Mouse (Mus musculus): ENCODE results near the gene Hagh. TPM values are rescaled to one million over a fixed set of nuclear protein-coding genes. Genes with fewer than 3 reads are reported as not detected.

The Hagh gene
- polyA plus RNA-seq, 1 experiment from 2014 or later: 69.1 TPM

DNA sequence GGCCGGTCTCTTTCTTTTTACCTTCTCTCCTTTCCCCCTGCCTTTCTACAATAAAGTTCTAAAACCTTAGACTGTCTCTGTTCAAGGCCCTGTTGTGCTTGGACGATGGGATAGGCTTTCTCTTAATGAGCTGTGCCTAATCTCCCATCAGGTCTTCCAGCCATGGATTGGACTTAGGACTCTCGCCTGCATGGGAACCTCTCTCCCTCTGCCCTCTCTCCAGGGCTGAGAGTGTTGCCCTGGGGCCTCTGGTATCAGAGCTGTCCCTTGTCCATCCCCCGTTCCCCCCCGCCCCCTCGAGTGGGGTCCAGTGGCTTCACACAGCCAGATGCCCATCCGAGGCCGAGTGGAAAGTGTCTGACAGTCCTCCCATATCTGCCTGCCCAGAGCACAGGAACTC lies 35.0 kb downstream of the Hagh start:
- Histone ChIP-seq H3K36me3 (ENCODE audit: control insufficient read depth, insufficient read depth) (no peaks in the 10 kb centered on the region), H3K4me3 (ENCODE audit: low read length) (no peak overlapping the region), H3K4me2 (ENCODE audit: low read depth, low read length) (no peak overlapping the region), H3K27me3 (ENCODE audit: control insufficient read depth, insufficient read depth, low read length) (no peaks in the 10 kb centered on the region), H3K9ac (ENCODE audit: low read length) (no peak overlapping the region), H3K9me3 (replicated peaks; ENCODE audit: control insufficient read depth, low read length) (no peaks in the 10 kb centered on the region), H3K4me1 (ENCODE audit: control insufficient read depth, insufficient read depth, low read length) (no peaks in the 10 kb centered on the region), H3K27ac (ENCODE audit: low read length) (no peak overlapping the region)
- ATAC-seq (replicated peaks; ENCODE audit: extremely low read depth, insufficient read depth, low FRiP score): no peak
- 66% methylated on average over 8 of the region's 8 CpGs for WGBS

DNA sequence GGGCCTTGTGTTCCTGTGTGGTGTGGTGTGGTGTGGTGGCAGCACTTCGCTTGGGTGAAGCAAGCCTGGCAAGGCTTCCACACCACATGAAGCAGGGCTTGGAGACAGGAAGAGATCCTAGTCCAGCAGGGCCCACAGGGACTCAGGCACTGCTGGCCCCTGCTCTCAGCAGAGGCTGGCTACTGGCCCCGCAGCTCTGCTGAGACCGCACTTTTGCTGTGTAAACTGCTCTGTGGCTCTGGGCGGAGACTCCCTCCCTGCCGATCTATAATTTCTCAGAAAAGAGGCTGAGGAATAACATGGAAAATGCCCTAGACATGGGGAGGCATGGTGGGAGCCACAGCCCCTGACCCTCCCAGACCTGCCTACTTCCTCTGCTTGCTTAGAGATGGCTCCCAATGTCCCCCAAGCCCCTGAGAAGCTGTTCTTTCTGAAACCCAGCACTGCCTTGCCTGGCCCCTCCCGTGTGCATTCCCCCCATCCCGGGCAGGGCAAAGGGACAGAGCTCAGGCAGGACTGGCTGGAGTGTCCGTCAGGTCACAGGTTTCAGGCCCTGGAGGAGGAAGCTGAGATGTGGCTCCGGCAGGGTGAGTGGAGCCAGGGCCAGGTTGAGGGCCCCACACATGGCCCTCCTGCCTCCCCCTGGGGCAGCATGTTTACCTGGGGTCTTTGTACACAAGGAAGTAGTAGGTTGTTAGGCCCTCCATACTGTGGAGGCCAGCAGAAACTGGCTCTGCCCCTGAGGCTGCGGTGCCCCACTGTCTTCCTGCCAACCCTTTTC lies 37.6 kb downstream of the Hagh start:
- Histone ChIP-seq H3K9ac (ENCODE audit: low read length) (no peak overlapping the region; the same call in 1 of the 2 replicates), H3K27ac (ENCODE audit: low read length) (no peak overlapping the region), H3K27me3 (ENCODE audit: control insufficient read depth, insufficient read depth, low read length) (no peaks in the 10 kb centered on the region), H3K36me3 (ENCODE audit: control insufficient read depth, insufficient read depth) (peaks cover 2% of the 10 kb centered on the region; the same call in 1 of the 2 replicates), H3K4me2 (ENCODE audit: low read depth, low read length) (no peak overlapping the region), H3K4me1 (ENCODE audit: control insufficient read depth, insufficient read depth, low read length) (no peaks in the 10 kb centered on the region), H3K4me3 (ENCODE audit: low read length) (no peak overlapping the region), H3K9me3 (replicated peaks; ENCODE audit: control insufficient read depth, low read length) (no peaks in the 10 kb centered on the region)
- 58% methylated on average over 10 of the region's 10 CpGs for WGBS
- peak; percentile 46; the same call in 1 of the 2 replicates for ATAC-seq (replicated peaks; ENCODE audit: extremely low read depth, insufficient read depth, low FRiP score)

DNA sequence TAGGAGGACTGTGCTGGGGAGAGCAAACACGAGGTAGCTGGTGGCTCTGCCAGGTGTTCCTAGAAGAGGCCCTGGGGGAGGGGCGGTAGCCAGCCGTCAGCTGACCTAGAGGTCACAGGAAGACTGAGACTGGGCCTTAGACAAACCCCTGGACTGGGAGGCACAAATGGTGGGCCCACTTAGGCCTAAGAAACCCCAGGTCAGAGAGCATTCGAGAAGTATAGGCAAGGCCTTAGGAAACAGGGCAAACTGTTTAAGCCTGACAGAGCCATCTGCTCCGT lies 38.1 kb downstream of the Hagh start:
- Histone ChIP-seq H3K36me3 (ENCODE audit: control insufficient read depth, insufficient read depth) (peaks cover 5% of the 10 kb centered on the region; the same call in 1 of the 2 replicates), H3K4me3 (ENCODE audit: low read length) (no peak overlapping the region), H3K9me3 (replicated peaks; ENCODE audit: control insufficient read depth, low read length) (no peaks in the 10 kb centered on the region), H3K4me1 (ENCODE audit: control insufficient read depth, insufficient read depth, low read length) (no peaks in the 10 kb centered on the region), H3K4me2 (ENCODE audit: low read depth, low read length) (no peak overlapping the region), H3K27ac (ENCODE audit: low read length) (no peak overlapping the region), H3K27me3 (ENCODE audit: control insufficient read depth, insufficient read depth, low read length) (no peaks in the 10 kb centered on the region), H3K9ac (ENCODE audit: low read length) (peak overlapping the region; percentile 20; the same call in 1 of the 2 replicates)
- WGBS: 35% methylated on average over 5 of the region's 5 CpGs
- ATAC-seq (replicated peaks; ENCODE audit: extremely low read depth, insufficient read depth, low FRiP score): no peak

DNA sequence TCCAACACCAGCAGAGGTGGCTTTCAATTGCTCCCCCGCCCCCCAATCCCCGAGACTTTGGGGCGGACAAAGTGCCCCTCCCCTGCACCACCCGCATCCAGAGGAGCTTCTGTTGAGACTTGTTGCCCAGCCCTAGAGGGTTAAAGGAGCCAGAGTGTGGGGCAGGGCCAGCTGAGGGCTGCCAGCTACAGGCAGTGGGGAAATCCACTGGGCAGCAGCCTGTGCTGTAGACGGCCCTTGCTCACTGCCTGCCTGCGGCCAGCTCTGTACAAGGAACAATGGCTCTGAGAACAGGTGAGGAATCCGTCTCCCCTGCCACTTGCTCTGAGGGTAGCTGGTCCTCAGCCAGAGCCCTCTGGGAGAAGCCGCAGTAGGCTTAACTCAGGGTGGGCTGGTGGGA lies 38.6 kb downstream of the Hagh start:
- H3K36me3 ChIP-seq (ENCODE audit: control insufficient read depth, insufficient read depth): peaks cover 9% of the 10 kb centered on the region; the same call in 1 of the 2 replicates
- H3K9ac ChIP-seq (ENCODE audit: low read length): no peak overlapping the region
- H3K27ac ChIP-seq (ENCODE audit: low read length): no peak overlapping the region
- no peaks in the 10 kb centered on the region for H3K9me3 ChIP-seq (replicated peaks; ENCODE audit: control insufficient read depth, low read length)
- H3K4me1 ChIP-seq (ENCODE audit: control insufficient read depth, insufficient read depth, low read length): no peaks in the 10 kb centered on the region
- no peak overlapping the region for H3K4me2 ChIP-seq (ENCODE audit: low read depth, low read length)
- no peaks in the 10 kb centered on the region for H3K27me3 ChIP-seq (ENCODE audit: control insufficient read depth, insufficient read depth, low read length)
- no peak overlapping the region for H3K4me3 ChIP-seq (ENCODE audit: low read length)
- no peak for ATAC-seq (replicated peaks; ENCODE audit: extremely low read depth, insufficient read depth, low FRiP score)
- 72% methylated on average over 8 of the region's 8 CpGs for WGBS

DNA sequence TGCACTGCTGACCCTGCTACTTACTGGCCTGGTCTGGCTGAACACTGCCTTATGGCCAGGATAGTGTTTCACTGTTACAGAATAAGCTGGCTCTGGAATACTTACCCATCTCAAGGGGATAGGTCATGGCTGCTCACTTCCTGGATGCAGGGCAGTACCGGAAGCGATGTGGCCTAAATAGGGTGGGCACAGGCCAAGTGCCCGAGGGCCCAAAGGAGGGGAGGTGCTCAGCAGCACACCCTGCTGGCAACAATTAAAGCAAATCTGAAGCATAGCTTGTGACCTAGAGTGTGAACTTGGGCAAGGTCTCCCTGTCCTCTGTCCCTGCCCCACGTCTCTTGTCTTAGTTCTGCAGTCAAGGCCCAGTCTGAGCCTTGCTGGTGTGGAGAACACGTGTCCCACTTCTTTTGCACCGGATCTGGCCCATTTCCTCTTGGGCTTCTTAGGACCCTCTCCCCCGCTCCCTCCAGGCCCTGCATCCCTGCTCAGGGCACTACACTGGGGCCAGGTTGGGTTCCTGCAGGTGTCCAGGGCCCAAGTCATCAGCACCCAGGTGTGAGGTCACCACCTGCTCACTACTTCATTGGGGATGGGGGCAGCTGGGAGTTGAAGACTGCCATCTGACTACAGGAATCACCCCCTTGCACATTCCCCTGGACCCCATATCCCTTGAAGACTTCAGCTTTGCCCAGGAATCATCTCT lies 41.9 kb downstream of the Hagh start:
- peaks cover 8% of the 10 kb centered on the region for H3K4me1 ChIP-seq (ENCODE audit: control insufficient read depth, insufficient read depth, low read length)
- H3K9ac ChIP-seq (ENCODE audit: low read length): no peak overlapping the region
- H3K4me3 ChIP-seq (ENCODE audit: low read length): no peak overlapping the region
- H3K36me3 ChIP-seq (ENCODE audit: control insufficient read depth, insufficient read depth): peaks cover 9% of the 10 kb centered on the region; the same call in 1 of the 2 replicates
- H3K9me3 ChIP-seq (replicated peaks; ENCODE audit: control insufficient read depth, low read length): no peaks in the 10 kb centered on the region
- ATAC-seq (replicated peaks; ENCODE audit: extremely low read depth, insufficient read depth, low FRiP score): no peak
- H3K4me2 ChIP-seq (ENCODE audit: low read depth, low read length): no peak overlapping the region
- H3K27ac ChIP-seq (ENCODE audit: low read length): no peak overlapping the region
- WGBS: 47% methylated on average over 7 of the region's 7 CpGs
- H3K27me3 ChIP-seq (ENCODE audit: control insufficient read depth, insufficient read depth, low read length): no peaks in the 10 kb centered on the region

DNA sequence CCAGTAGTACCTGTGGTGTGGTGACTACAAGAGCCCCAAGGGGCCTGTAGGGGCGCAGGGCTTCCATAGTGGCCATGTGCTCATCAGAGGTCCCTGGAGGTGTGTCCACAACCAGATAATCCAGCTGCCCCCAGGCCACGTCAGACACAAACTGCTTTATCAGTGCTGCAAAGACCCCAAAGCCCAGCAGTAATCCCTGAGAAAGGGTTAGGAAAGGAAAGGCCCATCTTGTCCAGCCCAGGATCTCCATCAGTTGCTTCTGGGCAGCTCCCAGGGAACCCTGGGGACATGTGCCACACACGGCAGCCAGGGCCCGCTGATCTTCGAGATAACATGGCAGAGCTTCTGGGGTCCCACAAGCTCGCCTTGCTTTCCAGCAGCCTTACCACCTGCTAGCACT lies 44.4 kb downstream of the Hagh start:
- H3K36me3 ChIP-seq (ENCODE audit: control insufficient read depth, insufficient read depth): peaks cover 14% of the 10 kb centered on the region; the same call in 1 of the 2 replicates
- no peak overlapping the region for H3K4me3 ChIP-seq (ENCODE audit: low read length)
- no peaks in the 10 kb centered on the region for H3K9me3 ChIP-seq (replicated peaks; ENCODE audit: control insufficient read depth, low read length)
- H3K27me3 ChIP-seq (ENCODE audit: control insufficient read depth, insufficient read depth, low read length): no peaks in the 10 kb centered on the region
- WGBS: 70% methylated on average over 6 of the region's 6 CpGs
- H3K4me1 ChIP-seq (ENCODE audit: control insufficient read depth, insufficient read depth, low read length): peaks cover 20% of the 10 kb centered on the region
- H3K4me2 ChIP-seq (ENCODE audit: low read depth, low read length): no peak overlapping the region
- no peak for ATAC-seq (replicated peaks; ENCODE audit: extremely low read depth, insufficient read depth, low FRiP score)
- H3K27ac ChIP-seq (ENCODE audit: low read length): no peak overlapping the region
- H3K9ac ChIP-seq (ENCODE audit: low read length): no peak overlapping the region

DNA sequence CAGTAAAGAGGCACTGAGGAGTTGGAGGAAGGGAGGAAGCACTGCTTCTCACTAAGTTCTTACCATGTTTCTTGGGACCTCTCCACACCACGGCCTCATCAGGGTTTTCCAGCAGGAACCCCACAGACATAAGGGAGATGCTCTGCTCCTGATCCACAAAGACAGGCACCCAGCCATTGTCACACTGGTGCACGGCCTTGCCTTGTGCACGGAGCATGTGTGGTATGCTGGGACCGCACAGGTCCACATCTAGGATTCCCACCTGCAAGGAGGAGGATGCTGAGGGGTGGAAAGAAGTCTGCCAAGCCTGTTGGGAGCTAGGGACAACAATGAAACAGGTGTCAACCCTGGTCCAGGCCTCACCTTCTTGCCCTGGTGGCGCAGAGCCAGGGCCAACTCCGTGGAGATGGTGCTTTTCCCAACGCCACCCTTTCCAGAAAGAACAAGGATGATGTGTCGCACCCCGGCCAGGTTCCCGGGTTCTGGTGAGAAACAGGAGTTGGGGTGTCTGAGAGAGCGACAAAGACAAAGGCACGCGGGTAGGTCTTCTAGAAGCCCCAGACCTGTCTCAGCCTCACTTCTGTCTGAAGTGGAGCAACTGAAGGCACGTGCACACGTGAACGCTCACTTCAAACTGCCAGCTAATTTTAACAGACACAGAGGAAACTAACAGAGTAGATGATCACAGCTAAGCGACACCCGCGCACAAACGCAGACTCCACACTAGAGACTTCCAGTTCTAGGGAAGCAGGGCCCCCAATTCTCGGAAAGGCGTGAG lies 45.6 kb downstream of the Hagh start:
- Histone ChIP-seq H3K27ac (ENCODE audit: low read length) (no peak overlapping the region), H3K36me3 (ENCODE audit: control insufficient read depth, insufficient read depth) (peaks cover 18% of the 10 kb centered on the region)
- WGBS: 23% methylated on average over 22 of the region's 22 CpGs

DNA sequence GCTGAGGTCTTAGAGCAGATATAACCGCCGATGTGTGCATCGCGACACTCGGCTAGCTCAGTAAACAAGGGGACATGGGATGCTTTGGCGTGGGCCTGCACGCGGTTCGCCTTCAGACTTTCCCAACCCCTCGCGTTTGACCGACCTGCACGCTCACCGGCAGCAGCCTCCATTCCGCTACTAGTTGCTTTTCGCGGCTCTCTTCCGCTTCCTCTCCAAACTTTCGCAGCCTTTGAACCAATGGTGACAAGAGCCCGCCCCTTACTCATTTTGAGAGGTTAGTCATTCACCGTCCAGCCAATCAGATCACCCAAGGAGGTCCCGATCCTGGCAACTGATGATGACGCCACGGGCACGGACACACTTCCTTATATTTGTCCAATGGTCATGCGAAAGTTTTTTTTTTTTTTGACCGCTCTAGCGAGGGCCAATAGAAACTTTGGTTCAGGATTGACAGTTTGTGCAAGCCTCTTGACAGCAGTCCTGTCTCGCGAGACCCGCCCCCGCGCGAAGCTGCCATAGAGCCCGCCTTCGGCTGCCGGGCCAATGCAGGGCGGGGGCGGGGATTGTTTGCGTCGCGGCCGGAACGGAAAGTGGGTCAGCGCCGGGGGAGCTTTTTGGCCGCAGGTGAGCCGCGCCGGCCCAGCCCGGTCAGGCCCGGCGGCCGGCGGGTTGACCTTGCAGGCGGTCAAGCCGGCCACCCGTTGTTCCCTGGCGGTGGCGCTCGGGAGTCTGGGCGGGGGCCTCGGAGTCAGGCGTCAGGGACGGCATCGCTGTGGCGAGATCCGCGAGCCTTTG lies 46.4 kb downstream of the Hagh start, which contains the start of the genes Nubp2 and Spsb3:
Gene Nubp2, minus strand, starts transcription at position 216 of the 798 bp plus-strand sequence.
Gene Spsb3, plus strand, starts transcription at position 510 of the 798 bp plus-strand sequence.
- Histone ChIP-seq H3K9ac (ENCODE audit: low read length) (peak within 1 kb of the TSS; percentile 94), H3K4me2 (ENCODE audit: low read depth, low read length) (peak within 1 kb of the TSS; percentile 98), H3K27me3 (ENCODE audit: control insufficient read depth, insufficient read depth, low read length) (no peaks in the 10 kb centered on the region), H3K9me3 (replicated peaks; ENCODE audit: control insufficient read depth, low read length) (no peaks in the 10 kb centered on the region), H3K4me3 (ENCODE audit: low read length) (peak within 1 kb of the TSS; percentile 97), H3K4me1 (ENCODE audit: control insufficient read depth, insufficient read depth, low read length) (peaks cover 20% of the 10 kb centered on the region), H3K36me3 (ENCODE audit: control insufficient read depth, insufficient read depth) (peaks cover 23% of the 10 kb centered on the region), H3K27ac (ENCODE audit: low read length) (peak within 1 kb of the TSS; percentile 80)
- ATAC-seq (replicated peaks; ENCODE audit: extremely low read depth, insufficient read depth, low FRiP score): peak; percentile 95
- under 1% methylated on average over 69 of the region's 69 CpGs for WGBS

More for the DNA sequence above, 45.6 kb downstream of the Hagh start:
- Histone ChIP-seq H3K4me2 (ENCODE audit: low read depth, low read length) (peak overlapping the region; percentile 96), H3K4me1 (ENCODE audit: control insufficient read depth, insufficient read depth, low read length) (peaks cover 20% of the 10 kb centered on the region), H3K9ac (ENCODE audit: low read length) (peak overlapping the region; percentile 74), H3K27me3 (ENCODE audit: control insufficient read depth, insufficient read depth, low read length) (no peaks in the 10 kb centered on the region), H3K9me3 (replicated peaks; ENCODE audit: control insufficient read depth, low read length) (no peaks in the 10 kb centered on the region), H3K4me3 (ENCODE audit: low read length) (peak overlapping the region; percentile 76)
- ATAC-seq (replicated peaks; ENCODE audit: extremely low read depth, insufficient read depth, low FRiP score): no peak

Measured in heart, embryonic 16.5 days (tissue).